Mouse (Mus musculus) thymus, postnatal 10 days (tissue): ENCODE data around the gene Eif2b4.
A peak's percentile ranks its signal among the peaks of the same experiment; 100 is the strongest.
"Not testable (repeated sequence)": the region's sequence is repeated elsewhere in the genome, so short reads cannot be mapped to it uniquely, and the experiment has no call there.

ENCODE experiments used
- DNase-seq, 2 experiments: peaks; one replicate each; pipeline ENCODE4 v3.0.0; 2021; ENCODE audit warnings: low spot score in 2 of 2

The Eif2b4 gene

DNA sequence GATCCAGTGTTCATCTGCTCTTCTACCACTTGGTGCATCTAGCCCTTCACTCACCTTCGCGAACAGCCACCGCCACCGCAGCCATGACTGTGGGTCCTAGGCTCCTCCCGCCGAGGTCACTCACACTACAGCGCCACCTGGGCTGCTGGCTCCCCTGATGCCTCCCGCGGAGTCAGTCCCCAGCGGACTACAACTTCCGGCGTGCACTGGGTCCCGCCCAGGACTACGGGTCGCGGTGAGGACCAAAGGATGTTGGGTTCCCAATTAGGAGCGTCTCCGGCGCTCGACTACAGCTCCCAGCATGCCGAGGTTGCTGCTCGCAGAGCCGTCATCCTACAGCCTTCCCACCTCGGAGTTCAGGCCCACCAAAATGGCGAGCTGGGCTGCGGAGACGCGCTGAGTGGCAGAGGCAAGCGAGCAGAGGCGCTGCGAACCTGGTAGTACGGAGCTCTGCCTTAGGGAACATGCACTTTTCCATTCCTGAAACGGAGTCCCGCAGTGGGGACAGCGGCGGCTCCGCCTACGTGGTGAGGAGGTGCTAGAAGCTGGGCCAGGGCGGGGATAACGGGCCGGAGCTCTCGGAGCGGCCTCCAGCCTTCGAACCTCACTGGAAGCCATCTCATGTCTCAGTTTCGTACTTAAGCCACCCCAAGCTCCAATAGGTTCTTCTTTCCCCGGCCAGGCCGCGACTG is at the start of gene Eif2b4, which contains the start of gene Snx17:
Gene Eif2b4, minus strand, starts transcription at position 492 of the 692 bp plus-strand sequence.
Gene Snx17, plus strand, starts transcription at position 289 of the 692 bp plus-strand sequence.
- DNase-seq, result peak; percentile 98 to 100

DNA sequence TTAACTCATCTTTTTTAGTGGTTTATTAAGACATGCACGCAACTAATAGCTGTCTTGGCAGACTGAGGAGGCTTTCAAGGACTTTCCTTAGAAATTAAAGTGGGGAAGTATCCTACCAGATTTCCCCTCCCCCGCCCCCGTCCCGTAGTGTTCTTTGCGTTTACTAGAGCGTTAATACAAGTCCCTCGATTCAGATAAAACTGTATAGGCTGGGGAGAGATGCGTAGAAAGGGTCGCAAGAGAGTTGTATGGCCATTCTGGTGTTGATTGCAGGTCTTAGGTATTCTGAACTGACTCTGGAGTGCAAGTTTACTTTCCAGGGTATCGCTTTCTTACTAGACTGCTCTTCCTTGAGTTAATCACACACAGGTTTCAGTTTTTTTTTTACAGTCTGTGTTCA is 49.0 kb upstream of the Eif2b4 start:
- no peak for DNase-seq

- DNase-seq, result no peak
Measured at GRCm38 (mm10) chr5:31241522-31242034, 48.3 kb upstream of the Eif2b4 start.

DNA sequence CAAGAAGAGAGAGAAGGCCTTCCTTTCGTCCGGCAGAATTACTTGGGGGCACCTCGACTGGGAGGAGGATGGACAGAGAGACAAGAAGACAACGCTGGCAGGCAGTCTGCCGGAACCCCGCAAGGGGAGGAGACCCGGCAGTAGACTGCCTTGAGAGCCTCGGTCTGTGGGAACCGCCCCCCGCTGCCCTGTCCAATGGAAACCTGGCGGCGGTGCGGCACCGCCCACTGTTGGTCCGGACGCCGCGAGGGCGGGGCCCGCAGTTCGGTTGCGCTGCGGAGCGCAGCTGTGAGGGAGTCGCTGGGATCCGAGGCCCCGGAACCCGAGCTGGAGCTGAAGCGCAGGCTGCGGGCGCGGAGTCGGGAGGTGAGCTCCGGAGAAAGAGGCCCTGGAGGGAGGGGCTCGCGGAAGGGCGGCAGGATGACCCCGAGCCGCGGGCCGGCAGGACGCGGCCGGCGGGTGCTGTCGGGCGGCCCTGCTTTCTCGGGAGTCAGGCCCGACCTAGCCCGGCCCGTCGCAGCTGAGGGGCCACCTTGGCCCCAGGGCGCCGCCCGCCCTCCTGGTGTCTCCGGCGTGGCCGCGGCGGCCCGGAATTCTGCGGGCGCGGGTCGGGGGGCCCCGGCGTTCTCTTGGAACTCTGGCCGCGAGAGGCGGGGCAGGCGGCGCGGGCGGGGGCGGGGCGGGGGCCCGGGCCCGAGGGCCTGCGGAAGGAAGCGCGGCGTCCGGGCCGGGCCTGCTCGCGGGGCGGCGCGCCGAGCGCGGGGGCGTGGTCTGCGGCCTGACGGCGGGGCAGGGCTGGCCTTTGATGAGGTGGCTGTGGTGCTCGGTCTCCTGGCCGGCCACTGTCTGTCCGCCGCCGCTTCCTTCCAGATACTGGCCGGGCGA is 47.6 kb upstream of the Eif2b4 start, which contains the start of the genes Nrbp1 and Gm9970:
Gene Nrbp1, plus strand, starts transcription at position 228 of the 885 bp plus-strand sequence.
Gene Gm9970, minus strand, starts transcription at position 596 of the 885 bp plus-strand sequence.
- DNase-seq, result peak; percentile 93 to 94

DNA sequence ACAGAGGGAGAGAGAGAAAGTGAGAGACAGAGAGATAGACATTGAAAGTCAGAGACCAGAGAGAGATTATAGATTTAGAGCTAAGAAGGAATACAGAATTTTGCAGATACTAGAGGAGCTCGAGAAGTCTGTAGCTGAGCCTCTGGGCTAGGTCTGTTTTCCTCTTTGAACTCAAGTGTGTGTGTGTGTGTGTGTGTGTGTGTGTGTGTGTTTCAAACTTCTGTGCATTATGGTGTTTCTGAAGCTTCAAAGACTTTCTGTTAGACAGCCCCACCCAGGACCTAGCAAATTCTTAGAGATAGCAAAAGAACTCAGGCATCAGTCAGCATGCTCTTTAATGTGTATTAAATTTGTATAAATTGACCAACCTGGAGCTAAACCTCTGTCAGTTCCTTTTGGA is 33.4 kb upstream of the Eif2b4 start:
- DNase-seq, result no peak

DNA sequence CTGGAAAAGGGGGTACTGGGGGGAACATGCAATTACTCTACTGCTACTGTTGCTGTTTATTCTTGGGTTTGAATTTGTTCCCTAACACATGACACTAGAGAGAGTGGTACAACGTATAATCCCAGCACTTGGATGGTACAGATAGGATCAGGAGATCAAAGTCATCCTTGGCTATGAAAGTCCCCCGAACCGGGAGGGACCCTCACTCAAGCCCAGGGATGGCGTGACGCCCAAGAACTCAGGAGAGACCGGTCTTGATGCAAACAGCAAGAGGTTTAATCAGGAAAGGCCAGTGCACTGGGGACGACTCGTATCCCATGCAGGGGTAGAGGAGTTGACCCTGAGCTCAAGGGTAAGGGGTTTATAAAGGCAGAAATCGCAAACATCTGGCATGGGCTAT is 29.5 kb upstream of the Eif2b4 start:
- DNase-seq, result no peak

DNA sequence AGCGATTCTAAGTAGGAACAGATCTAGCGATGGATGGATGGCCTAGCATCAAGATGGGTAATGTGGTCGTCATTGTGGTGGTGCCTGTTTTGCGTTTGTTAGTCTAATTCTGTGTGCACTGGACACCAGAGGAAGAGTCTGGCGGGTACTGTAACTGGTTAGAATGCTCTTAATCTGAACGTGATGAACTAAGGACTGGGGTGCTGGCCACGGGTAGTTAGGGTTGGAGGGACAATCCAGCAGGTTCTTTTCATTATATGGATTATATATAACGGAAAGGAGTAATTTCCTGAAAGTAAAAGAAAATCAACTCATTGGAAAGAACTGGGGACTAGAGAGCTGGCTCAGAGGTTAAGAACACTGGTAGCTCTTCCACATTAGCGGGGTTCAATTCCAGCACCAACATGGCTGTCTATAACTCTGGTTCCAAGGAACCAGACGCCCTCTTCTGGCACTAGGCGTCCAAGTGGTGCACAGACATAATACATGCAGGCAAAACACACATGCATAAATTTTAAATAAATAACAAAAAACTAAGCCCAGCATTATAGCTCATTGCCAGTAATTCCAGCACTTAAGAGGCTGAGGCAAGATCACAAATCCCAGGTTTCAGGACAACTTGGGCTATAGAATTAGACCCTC is 28.2 kb upstream of the Eif2b4 start:
- DNase-seq, result peak; percentile 31 to 35

- DNase-seq, result peak; percentile 94 to 98
Measured at GRCm38 (mm10) chr5:31220448-31221303, 27.4 kb upstream of the Eif2b4 start, which contains the start of gene Ppm1g. Gene Ppm1g (minus strand): TSS chr5:31220687.

DNA sequence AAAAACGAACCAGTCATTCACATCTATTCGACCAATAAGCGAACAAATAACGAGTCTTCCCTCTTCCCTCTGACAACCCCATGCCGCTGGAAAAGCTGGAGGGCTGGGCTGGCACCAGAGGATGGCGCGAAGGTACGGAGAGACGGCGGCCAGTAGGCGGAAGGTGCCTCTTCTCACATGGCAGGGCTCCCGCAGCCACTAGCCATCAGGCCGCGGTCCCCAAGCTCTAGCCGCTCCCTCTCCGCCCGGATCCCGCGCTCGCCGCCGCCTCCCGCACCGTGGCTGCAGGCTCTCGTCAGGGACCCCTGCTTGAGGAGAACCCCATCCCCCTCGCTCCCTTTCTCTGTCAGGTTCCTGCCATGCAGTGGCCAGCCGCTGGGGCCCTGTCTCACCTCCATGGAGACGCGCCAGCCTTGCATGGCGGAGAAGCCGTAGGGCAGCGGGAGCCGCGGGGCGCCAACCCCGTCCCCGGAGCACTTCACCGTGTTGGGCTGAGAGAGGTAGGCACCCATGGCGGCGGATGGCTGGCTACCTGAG is 26.7 kb upstream of the Eif2b4 start:
- DNase-seq, result no peak

DNA sequence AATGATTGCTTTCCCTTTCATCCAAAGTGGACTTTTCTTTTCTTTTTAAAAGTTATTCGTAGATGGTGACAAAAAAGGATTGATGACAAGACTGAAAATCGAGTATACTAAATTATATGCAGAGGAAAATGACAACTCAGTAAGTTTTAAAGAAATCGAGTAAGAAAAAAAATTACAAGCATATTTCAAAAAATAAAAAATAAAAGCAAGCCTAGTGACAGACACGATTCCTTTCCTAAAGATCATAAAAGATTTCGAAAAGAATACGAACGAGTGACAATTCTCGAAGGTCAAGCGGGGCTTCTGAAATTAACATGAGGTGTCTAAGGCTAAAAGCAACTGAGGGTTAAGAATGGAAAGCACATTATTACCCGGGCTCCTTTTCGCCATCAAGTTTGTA is 26.2 kb upstream of the Eif2b4 start:
- no peak for DNase-seq

DNA sequence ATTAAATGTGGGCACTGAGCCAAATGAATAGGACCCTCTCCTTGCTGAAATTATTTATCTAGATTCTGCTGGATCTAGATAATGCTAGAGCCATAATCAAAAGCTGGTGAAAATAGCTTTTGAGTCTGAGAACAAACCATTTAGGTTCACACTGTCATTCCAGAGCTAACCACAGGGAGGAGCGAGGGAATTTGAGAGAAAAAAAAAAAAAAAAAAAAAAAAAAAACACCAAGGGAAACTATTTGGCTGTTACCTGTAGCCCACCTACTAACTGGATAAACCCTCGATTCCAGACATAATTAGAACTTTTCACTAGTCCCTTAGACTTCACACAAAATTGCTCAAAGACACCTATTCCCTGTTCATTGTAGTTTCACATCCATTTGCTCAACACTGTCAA is 25.8 kb upstream of the Eif2b4 start:
- DNase-seq, result no peak

DNA sequence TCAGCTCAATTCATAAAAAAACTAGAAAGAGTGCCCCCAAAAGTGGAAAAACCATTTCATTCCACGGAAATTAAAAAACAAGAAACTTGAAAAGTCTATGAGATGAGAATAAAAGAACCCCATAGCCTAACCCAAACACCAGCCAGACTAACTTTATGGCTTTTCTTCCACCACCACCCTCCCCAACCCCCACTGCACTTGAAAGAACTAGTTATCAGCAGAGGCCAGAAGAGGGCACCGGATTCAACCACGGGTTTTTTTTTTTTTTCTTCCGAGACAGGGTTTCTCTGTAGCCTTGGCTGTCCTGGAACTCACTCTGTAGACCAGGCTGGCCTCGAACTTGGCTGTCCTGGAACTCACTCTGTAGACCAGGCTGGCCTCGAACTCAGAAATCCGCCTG is 25.1 kb upstream of the Eif2b4 start:
- no peak for DNase-seq

- not testable (repeated sequence) for DNase-seq
Measured at GRCm38 (mm10) chr5:31216554-31216953, 23.3 kb upstream of the Eif2b4 start.

GRCm38 (mm10) chr5:31204421-31204820 is 11.2 kb upstream of the Eif2b4 start:
- no peak for DNase-seq

DNA sequence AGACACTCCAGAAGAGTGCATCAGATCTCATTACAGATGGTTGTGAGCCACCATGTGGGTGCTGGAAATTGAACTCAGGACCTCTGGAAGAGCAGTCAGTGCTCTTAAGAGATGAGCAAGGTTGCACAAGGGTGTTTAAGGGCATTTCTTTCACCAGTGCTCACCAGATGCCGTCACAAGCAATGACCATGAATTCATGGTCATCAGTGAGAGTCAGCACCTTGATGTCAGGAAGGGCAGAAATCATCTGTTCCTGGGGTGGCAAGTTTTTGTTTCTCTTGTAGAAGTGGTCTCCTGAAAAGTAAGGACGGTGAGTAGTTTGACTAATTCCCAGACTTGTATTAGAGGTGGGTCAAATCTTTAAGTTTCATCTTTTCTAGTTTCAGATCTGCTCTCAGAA is 10.6 kb upstream of the Eif2b4 start:
- DNase-seq, result no peak

DNA sequence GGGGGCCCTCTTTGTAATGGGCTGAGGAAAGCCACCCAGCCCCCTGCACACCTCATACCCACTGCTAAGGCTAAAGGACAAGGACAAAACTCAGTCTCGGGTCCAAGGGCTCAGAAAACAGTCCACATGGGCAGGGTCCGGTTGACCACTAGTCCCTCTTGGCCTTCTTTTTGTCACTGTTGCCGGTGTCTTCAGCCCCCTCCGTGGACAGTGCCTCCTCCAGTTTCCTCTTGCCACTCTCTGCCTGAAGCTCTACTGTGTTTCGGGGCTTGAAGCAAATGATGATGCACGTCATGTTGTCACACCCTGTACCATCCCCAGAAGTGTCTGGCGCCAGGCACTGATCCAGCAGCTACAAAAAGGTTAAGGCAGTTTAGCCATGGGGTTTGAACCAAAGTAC is 9.7 kb upstream of the Eif2b4 start:
- DNase-seq, result no peak

DNA sequence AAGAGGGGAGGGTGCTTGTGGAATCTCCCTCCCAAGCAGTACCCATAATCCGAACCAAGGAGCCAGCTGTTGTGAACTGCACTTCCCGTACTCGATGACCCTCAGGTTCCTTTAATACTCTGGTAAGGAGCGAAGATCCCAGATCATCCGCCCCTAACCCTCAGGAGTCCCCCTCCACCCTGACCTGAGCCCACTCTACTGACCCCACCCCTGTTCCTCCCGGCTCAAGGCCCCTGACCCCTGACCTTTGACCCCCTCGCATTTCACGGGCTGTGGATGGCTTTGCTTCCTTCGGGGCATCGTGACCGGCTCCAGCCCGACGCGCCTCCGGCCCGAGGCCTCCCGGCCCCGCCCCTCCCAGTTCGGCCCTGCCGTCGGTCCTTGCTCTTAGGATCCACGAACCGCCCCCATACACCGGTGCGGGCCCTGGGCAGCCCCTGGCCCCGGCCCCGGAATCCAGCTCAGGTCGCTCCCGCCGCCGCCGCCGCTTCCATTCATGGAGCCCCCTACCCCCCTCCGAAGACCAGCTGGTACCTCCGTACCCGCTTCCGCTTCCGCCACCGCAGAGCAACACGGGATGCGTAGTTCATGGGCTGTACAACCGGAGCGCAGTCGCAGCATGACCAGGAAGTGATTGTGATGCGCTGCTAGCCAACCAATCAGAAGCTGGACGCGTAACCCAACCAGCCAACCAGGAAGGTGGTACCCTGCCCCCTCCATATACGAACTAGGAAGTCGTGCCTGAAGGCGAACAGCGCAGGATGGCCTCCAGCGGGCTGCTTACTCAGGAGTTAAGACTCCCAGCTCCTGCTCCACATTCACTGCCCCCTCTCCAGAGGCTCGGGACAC is 8.7 kb upstream of the Eif2b4 start, which contains the start of gene Zfp513:
Gene Zfp513, minus strand, starts transcription at position 562 of the 849 bp plus-strand sequence.
- peak; percentile 91 to 96 for DNase-seq

DNA sequence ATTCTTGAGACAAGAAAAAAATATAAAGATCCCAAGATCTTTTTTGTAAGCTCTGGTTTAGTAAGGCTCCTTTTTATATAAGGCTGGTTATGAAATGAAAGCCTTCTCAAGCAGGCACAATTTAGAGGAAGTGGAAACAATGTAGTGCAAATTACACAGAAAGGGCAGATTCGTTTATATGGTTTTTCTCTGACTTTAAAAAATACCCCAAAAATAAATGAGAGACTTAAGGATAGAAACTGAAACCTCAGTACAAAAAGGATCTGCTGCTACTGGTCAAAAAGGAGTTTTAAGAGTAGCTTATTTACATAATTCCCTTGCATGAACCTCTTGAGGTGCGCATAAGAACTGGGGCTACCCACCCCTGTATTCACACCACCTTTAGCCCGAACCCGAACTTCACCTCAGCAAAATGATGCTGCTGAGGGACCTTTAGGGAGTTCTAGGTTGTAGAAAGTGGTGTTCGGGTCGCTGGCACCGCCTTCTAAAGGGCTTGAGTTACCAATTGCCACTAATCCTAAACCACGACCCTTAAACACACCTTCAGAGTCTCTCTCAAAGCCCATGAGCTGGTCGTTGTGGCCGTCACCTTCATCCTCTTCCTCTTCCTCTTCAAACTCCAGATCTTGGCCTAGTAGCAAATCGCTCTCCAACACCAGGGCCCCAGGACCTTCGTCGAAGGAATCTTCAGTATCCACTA is 8.0 kb upstream of the Eif2b4 start:
- DNase-seq, result no peak

DNA sequence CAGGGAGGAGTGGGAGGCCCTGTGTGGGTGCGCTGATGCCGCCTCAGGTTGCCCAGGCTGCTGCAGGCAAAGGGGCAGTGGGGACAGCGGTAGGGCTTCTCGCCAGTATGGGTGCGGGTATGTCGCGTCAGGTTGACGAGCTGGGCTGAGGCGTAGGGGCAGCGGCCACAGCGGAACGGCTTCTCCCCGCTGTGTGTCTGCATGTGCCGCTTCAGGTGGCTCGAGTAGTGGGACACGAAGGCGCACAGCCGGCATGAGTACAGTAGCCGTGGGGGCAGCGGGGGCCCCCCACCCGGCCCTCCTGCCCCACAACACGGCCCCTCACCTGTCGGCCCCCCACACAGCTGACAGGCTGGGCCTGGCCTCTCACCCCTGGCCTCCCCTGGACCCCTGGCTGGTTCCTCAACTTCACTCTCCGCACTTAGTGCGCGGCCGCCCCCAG is 7.1 kb upstream of the Eif2b4 start:
- DNase-seq, result no peak
